Mouse (Mus musculus): Measurements from ENCODE around the gene Fam193a. TPM values are rescaled to one million over a fixed set of nuclear protein-coding genes. Genes with fewer than 3 reads are reported as not detected.

Fam193a gene
- total RNA-seq, 2 experiments from 2014 or later: 35.8 to 41.1 TPM

DNA sequence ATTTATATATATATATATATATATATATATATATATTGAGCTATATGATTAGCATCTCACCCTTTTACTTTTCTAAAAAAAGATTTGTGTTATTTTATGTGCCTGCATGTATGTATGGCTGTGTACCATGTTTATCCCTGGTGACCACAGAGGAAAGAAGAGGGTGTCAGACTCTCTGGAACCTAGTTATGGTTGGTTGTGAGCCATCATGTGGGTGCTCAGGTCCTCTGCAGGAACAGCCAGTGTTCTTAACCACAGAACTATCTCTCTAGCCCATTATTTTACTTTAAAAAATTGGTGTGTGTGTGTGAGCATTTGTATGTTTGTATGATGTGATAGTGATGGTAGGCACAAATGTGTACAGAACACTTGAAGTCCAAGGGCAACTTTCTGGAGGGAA lies 9.1 kb downstream of the Fam193a start:
- DNase-seq (ENCODE audit: low spot score in 2 of 2): no peak

DNA sequence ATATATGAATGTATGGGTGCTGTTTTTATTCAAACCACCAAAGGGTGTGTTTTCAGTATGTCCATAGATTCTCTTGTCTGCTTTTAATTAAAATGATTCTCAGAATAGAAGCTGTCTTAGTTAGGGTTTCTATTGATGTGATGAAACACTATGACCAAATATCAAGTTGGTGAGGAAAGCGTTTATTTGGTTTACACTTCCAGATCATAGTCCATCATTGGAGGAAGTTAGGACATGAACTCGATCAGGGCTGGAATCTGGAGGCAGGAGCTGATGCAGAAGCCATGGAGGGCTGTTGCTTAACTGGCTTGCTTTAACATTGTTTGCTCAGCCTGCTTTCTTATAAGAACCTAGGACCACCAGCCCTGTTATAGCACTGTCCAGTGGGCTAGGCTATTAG lies 12.0 kb downstream of the Fam193a start:
- DNase-seq (ENCODE audit: low spot score in 2 of 2): no peak

DNA sequence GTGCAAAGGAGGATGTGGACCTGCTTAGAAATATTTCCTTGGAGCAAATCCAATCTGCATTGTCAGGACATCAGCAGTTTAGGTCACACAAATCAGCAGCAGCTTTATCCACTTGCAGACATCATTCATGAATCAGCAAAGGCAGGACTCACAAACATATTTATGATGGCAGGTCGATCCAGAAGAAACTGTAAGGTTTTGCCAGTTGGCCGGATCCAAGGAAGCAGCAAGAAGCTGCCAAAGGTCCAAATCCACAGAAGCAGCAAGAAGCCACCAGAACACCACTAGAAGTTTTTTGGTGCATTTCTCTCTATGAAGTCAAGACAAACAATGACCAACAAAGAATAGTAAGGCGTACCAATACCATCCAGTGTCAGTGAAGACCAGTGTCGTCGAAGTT lies 15.9 kb downstream of the Fam193a start:
- DNase-seq (ENCODE audit: low spot score in 2 of 2): no peak

DNA sequence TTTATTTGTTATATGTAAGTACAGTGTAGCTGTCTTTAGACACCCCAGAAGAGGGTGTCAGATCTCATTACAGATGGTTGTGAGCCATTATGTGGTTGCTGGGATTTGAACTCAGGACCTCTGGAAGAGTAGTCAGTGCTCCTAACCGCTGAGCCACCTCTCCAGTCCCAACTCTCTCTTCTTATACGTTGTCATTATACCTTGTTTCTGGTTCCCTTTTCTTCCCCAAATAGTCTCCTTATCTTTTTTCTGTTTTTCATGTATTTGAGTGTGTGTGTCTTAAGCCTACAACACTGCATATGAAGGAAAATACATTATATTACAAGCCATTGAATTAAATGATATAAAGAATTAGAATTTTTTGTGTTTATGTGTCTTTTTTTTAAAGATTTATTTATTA lies 17.0 kb downstream of the Fam193a start:
- DNase-seq (ENCODE audit: low spot score in 2 of 2): no peak

DNA sequence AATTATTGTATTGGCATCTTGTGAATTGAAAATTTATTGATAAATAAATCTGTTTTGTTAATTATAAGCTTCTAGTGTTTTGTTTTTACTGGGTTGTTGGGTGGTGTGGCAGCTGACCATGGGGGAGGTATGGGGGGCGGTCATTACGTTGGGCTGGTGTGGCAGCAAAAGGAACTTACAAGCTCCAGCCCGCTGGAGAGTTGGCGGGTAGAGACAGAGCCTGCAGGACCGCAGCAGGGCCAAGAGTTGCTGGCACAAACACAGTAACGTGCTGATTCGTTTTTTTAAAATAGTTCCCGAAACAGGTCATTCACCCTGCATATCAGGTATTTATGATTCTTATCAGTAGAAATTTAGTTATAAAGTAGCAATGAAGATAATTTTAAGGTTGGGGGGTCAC lies 23.5 kb downstream of the Fam193a start:
- no peak for DNase-seq (ENCODE audit: low spot score in 2 of 2)

DNA sequence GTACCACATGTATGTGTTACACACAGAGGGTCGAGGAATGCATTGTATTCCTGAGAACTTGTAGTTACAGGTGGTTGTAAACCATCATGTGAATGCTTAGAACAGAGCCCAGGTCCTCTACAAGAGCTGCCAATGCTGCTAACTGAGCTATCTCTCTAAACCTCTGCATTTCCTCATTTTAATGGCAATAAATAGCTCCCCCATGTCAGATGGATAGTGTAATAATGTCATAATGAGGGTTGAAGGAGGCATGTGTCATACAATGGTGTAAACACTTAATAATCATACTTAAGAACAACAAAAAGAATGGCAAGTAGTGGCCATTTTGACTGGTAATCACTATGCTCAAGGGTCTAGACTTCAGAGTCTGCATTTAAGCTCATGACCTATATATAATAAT lies 25.6 kb downstream of the Fam193a start:
- no peak for DNase-seq (ENCODE audit: low spot score in 2 of 2)

DNA sequence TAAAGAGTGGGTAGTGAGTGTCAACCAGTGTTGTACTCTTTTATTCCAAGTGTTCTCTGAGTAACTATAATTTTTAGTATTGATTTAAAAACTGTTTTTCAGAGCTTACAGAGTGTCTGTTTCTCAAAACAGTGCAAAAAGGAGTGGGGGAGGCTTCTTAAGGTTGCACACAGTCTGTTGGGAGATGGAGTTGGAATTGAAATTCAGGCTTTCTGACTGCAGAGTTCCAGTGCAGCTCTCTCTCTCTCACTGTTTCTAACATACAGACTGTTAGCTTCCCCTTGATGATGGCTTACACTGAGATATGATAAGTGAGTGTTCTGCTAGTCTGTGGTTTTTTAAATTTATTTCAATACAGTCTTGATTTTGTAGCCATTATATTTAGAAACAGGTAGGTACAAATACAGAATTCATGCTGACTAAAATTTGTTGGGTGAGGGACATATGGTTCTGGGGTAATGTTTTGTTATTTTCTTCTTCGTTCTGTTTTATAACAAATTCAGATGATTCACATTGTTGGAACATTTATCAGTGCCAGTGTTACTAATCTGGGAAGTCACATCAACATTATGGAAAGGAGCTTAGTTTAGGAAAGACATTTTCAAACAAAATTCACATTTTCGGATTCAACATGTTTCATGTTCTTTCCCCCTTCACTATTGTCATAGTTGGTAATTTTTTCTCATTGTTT lies 26.3 kb downstream of the Fam193a start:
- DNase-seq (ENCODE audit: low spot score in 2 of 2): no peak

DNA sequence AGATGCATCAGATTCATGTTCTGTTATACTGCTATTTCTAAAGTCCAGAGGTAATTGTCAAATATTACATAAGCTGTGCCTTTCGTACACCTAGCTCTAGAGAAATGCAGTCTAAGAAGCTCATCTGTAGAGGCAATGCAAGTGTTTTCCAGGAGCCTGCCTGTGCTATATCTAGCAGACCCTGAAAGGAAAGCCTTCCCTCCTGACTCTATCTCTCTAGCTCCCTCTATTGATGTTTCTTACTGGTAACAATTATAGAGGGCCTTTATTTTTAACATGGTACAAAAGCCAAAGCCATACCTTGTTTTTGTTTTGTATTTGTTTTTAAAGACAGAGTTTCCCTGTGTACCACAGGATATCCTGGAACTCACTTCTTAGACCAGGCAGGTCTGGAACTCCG lies 28.1 kb downstream of the Fam193a start:
- DNase-seq (ENCODE audit: low spot score in 2 of 2): no peak

DNA sequence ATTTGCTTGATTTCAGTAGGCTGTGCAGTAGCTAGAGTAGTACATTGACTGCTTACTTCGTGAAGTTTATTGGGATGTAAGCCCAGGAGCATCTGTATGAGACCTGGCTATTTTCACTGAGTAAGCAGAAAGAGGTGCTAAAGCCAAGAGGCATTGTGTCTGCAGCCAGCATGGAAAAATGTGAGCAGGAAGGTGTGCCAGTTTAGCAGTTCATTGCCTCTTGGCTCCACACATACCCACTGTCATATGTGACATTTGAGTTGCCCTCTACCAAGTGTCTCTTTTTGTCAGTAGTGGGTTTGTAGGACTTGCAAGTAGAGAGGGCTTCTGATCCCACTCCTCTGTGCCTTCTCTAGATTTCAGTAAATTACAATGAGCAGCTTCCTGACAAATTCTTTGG lies 28.6 kb downstream of the Fam193a start:
- no peak for DNase-seq (ENCODE audit: low spot score in 2 of 2)

DNA sequence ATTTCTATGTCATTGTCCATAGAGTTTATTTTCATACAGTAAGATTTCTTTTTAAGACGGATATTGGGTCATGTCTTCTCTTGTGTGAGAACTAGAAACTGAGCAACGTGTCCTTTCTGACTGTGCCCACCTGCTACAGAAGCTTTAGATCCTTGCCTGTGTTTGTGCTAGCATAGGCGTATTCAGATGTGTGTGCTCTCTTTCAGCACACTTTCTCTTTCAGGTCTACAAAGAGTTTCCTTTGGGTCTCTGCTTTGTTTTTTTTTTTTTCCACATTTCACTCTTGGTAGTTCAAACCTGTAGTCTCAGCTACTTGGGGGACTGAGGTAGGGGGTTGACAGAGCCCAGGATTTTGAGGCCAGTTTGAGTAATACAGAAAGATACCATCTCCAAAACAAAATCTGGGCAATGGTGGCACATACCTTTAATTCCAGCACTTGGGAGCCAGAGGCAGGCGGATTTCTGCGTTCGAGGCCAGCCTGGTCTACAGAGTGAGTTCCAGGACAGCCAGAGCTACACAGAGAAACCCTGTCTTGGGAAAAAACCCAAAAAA lies 37.7 kb downstream of the Fam193a start:
- DNase-seq (ENCODE audit: low spot score in 2 of 2): no peak

DNA sequence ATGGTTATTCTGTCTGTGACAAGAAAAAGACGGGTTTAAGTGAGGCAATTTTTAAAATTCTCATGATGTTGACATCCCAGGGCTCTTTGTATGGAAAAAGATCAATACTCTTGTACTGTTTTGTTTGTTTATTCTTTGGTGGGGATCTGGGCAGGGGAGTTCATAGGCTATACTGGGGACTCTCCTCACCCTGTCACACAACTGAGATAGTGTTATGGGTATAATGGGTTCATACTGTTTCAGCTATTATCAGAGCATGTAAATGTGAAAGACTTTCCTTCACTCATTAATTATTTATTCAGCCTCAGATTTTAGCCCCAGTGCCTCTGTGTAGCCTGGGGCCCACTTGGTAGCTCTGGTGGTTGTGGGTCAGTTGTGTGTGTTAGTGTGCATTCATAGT lies 39.3 kb downstream of the Fam193a start:
- DNase-seq (ENCODE audit: low spot score in 2 of 2): no peak

DNA sequence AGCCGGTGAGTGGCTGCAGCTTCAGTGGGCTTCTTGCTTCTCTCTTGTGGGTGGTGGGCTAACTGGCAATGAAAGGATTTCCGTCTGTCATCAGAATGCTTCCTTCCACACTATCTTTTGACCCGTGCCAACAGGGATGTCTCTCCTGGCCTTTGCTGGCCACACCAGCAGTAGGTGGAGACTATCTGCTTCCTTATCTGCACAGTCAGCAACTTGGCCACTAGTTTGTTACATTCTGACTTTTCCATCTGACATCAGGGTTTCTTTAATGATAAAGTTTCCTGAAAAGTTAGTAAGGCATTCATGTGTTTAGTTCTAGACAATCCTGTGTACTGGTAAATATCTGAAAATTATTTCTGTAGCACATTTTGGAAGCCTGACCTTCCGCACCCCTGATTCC lies 41.1 kb downstream of the Fam193a start:
- DNase-seq (ENCODE audit: low spot score in 2 of 2): no peak

DNA sequence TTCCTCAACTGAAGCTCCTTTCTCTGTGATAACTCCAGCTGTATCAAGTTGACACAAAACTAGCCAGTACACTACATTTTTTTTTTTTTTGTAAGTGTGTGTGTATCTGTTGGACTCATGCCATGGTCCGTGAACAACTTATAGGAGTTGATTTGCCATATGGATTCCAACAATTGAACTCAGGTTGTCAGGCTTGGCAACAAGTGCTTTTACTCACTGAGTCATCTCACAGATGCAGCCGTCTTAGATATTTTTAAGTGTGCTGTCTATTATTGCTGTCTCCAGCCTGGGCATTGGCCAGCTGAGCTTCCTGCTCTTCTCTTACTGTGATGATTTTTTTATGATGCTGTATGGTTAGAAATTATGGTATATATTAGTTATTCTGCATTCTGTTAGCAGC lies 44.2 kb downstream of the Fam193a start:
- DNase-seq (ENCODE audit: low spot score in 2 of 2): no peak

DNA sequence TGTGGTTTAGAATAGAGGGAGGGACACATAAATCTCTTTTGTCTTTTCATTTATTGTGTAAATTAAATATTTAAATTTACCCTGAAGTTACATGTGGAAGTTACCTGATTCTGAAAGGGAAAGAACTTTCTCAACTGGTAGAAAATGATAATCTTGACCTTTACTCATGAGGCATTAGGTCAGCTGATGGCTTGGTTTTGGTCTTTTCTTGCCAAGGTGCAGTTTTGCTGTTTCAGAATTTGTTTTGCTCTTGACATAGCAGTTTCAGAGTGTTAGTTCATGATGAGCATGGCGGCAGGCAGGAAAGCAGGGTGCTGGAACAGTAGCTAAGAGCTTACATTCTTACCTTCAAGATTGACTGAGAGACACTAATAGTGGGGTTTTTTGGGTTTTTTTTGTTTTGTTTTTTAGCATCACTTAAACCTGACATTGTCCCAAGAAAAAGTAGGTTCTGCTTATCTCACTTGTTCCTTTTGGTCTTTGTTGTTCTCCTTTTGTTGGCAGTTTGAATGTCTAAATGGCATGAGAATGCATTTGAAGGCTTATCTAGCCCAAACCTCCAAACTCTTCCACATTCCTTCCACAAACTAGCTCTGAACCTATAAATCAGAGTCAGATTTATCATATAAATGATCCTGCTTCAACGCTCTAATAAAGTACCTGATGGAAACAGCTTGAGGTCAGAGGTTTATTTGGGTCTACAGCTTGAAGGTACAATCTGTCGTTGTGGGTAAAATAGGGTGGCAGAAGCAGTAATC lies 47.7 kb downstream of the Fam193a start:
- no peak for DNase-seq (ENCODE audit: low spot score in 2 of 2)

DNA sequence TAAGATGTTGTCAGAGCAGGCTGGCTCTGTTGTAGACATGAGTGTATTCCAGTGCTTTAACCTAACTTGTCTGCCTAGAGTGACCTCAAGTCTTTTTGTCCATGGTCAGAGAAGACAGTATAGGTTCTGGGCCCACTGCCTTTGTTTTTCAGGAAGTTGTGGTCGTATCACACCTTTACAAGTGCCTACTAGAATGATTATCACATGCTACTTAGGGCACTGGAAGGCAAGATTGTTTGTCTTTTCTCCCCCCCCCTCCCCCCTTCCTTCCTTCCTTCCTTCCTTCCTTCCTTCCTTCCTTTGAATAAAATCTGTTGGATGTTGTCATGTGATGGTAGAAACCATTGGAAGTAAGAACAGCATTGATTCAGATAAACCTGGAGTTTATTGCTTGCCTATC lies 49.5 kb downstream of the Fam193a start:
- DNase-seq (ENCODE audit: low spot score in 2 of 2): no peak

DNA sequence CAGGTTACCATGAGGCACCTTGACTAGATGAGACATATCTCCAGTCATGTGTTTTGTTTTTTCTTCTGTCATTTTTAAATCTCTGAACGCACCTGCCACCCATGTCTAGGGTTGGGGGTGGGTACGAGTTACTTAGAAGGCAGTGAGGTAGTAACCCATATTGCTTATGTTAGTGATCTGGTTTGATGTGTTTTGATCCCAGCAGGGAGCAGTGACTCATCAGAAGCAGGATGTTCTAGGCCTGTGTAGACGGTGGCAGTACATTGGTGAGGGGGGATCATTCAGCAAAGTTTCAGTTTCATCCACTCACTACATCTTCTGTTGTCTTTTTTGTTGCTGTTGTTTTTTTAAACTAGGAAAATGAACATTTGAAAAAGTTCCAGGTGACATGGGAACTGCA lies 61.0 kb downstream of the Fam193a start:
- DNase-seq (ENCODE audit: low spot score in 2 of 2): no peak

DNA sequence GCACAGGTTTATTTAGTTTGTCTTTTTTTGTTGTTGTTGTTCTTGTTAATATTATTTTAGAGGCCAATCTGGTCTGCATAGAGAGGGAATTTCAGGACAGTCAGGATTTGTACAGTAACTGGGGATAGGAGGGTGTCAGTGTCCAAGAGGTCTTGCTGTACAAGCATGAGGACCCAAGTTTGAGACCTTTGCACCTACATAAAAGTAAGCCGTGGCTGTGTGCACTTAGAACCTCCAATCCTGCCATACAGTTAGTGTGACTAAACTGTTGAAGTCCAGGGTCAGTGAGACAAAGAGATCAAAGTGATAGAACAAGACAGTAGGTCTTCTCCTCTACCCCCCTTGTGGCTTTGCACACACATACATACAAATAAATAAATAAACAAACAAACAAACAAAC lies 64.1 kb downstream of the Fam193a start:
- DNase-seq (ENCODE audit: low spot score in 2 of 2): no peak

DNA sequence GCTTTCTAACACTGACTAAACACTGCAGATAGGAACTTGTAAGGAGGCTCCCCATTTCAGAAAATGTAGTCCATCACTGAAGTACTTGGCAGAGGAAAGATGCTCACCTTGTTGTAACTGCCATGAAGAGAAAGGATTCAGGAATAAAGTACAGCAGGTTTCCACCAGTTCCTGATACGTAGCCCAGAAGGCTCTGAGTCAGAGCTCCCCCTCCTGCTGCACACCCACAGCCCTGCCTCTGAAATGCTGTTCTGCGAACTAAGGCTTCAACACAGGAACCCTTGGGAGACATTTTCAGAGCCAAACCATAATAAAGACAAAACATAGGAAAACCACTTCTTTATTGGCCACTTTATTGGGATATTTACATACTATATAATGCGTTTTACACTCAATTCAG lies 64.5 kb downstream of the Fam193a start:
- DNase-seq (ENCODE audit: low spot score in 2 of 2): no peak

DNA sequence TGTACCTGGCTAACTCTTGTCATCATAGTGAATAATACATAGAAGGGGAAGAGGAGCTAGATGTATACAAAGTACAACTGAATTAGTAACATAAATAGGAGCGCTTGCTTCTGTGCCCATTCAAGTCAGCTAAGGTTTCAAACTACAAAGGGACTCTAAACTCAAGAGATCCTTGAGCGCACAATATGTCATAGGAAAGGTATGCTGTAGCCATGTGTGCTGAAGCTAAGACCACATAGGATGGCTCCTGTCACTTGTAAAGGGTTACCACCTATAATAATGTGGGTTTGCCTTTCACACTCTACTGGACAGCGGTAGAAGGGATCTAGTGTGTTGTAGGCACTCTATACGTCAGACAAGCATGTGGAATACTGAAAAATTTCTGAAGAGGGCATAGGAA lies 68.3 kb downstream of the Fam193a start:
- DNase-seq (ENCODE audit: low spot score in 2 of 2): no peak

DNA sequence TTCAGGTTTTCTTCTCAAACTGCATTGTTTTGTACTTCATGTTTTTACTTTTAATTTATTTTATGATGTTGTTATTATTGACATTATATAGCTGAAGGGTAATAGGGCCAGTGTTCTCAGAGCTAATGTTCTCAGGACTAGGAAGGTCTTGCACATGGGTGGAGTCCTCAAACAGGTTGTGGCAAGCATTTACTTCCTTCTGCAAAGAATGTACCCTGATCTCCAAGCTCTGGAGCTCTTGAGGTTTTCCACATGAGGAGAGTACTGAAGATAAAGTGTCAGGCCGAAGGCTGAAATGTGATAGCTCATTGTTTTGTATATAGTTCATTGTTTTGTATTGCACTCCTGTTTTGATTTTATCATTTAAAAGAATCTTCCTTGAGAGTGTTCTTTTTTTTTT lies 68.9 kb downstream of the Fam193a start:
- DNase-seq (ENCODE audit: low spot score in 2 of 2): no peak

DNA sequence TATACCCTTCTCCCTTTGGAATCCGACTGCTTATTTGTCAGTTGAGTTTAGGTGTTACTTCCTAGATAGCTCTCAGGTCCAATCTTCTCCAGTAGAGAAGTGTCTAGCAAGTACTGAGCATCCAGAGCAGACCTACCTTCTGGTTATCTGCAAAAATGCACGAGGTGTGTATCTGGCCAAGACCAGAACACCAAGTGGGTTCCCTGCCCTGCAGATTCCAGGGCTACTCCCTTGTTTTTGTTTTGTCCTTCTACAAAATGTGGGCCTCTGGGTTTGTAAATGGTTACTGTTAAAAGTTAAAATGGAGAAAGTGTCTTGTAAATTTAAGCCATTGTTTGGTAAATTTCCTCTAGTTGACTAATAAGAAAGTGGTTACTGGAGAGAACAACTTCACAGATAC lies 70.0 kb downstream of the Fam193a start:
- DNase-seq (ENCODE audit: low spot score in 2 of 2): no peak

DNA sequence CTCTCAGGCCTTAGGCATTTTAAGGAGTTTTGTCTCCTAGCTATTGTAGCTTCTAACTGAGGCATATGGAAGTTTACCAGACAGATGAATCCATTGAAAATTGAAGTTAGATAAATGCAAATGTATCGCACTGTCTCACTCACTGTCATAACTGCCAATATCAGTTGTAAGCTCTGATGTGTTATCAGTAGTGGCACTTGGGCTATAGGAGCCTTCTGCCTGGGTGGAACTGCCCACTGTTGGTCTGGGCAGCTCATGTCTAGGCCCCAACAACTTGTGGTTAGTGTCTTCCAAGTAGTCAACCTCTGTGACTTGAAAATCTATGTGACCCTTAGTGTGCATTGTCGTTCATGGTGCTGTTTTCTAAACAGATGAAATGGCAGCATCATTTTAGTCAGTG lies 72.1 kb downstream of the Fam193a start:
- no peak for DNase-seq (ENCODE audit: low spot score in 2 of 2)

DNA sequence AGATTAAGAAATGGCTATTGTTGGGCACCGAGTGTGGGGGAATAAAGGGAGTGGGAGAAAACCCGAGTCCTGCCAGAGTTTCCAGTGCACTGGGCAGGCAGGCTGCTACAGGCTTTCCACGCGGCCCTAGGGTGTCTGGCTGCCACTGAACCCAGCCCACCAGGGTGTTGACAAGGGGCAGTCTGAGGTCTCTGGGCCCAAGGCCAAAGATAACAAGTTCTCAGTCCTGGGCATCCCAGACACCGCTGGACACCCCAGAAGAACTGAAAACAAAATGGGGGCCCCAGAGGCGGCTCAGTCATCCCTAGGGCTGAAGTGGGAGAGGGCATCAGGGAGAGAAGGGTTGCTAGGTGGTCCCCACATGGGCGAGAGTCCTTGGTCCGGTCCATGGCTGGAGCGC lies 76.5 kb downstream of the Fam193a start:
- DNase-seq (ENCODE audit: low spot score in 2 of 2): no peak
